Mouse (Mus musculus): ENCODE data around the gene Krt83. TPM values are rescaled to one million over a fixed set of nuclear protein-coding genes. Genes with fewer than 3 reads are reported as not detected.
A peak's percentile ranks its signal among the peaks of the same experiment; 100 is the strongest.

The Krt83 gene
- polyA plus RNA-seq, 1 experiment from 2014 or later, result not detected

GRCm38 (mm10) chr15:101508247-101508646 lies 16.9 kb upstream of the Krt83 start:
- ATAC-seq (replicated peaks; ENCODE audit: insufficient number of reproducible peaks, low FRiP score, low TSS enrichment, low read depth) (no peak), DNase-seq (ENCODE audit: low spot score) (peak; percentile 8)
- Histone ChIP-seq H3K36me3 (replicated peaks; ENCODE audit: control insufficient read depth, insufficient read depth, low read depth, low read length) (no peaks in the 10 kb centered on the region), H3K4me3 (ENCODE audit: low read depth, low read length) (no peak overlapping the region), H3K9ac (replicated peaks; ENCODE audit: low read length) (no peak overlapping the region), H3K4me1 (ENCODE audit: control insufficient read depth, insufficient read depth, low read length) (no peaks in the 10 kb centered on the region), H3K4me2 (ENCODE audit: low read depth, low read length) (no peak overlapping the region), H3K27ac (replicated peaks; ENCODE audit: low read depth, low read length) (no peak overlapping the region), H3K9me3 (replicated peaks; ENCODE audit: control insufficient read depth, low read length) (no peaks in the 10 kb centered on the region), H3K27me3 (ENCODE audit: control insufficient read depth, insufficient read depth, low read length) (no peaks in the 10 kb centered on the region)
- 77% methylated on average over 9 of the region's 9 CpGs for WGBS

GRCm38 (mm10) chr15:101506896-101507758 lies 15.8 kb upstream of the Krt83 start:
- 45% methylated on average over 14 of the region's 14 CpGs for whole genome bisulfite sequencing
- no peaks in the 10 kb centered on the region for H3K36me3 ChIP-seq (replicated peaks; ENCODE audit: control insufficient read depth, insufficient read depth, low read depth, low read length)
- no peak overlapping the region for H3K27ac ChIP-seq (replicated peaks; ENCODE audit: low read depth, low read length)
- H3K9ac ChIP-seq (replicated peaks; ENCODE audit: low read length), result no peak overlapping the region
- H3K4me1 ChIP-seq (ENCODE audit: control insufficient read depth, insufficient read depth, low read length), result no peaks in the 10 kb centered on the region
- H3K4me2 ChIP-seq (ENCODE audit: low read depth, low read length), result no peak overlapping the region
- no peaks in the 10 kb centered on the region for H3K9me3 ChIP-seq (replicated peaks; ENCODE audit: control insufficient read depth, low read length)
- no peak for ATAC-seq (replicated peaks; ENCODE audit: insufficient number of reproducible peaks, low FRiP score, low TSS enrichment, low read depth)
- no peak for DNase-seq (ENCODE audit: low spot score)
- no peak overlapping the region for H3K4me3 ChIP-seq (ENCODE audit: low read depth, low read length)
- H3K27me3 ChIP-seq (ENCODE audit: control insufficient read depth, insufficient read depth, low read length), result no peaks in the 10 kb centered on the region

GRCm38 (mm10) chr15:101497181-101497580 lies 5.9 kb upstream of the Krt83 start:
- no peak for ATAC-seq (replicated peaks; ENCODE audit: insufficient number of reproducible peaks, low FRiP score, low TSS enrichment, low read depth)
- Histone ChIP-seq H3K27me3 (ENCODE audit: control insufficient read depth, insufficient read depth, low read length) (no peaks in the 10 kb centered on the region), H3K27ac (replicated peaks; ENCODE audit: low read depth, low read length) (no peak overlapping the region), H3K4me3 (ENCODE audit: low read depth, low read length) (no peak overlapping the region), H3K36me3 (replicated peaks; ENCODE audit: control insufficient read depth, insufficient read depth, low read depth, low read length) (no peaks in the 10 kb centered on the region), H3K9ac (replicated peaks; ENCODE audit: low read length) (no peak overlapping the region), H3K4me1 (ENCODE audit: control insufficient read depth, insufficient read depth, low read length) (no peaks in the 10 kb centered on the region; the same call in 1 of the 2 replicates), H3K4me2 (ENCODE audit: low read depth, low read length) (no peak overlapping the region), H3K9me3 (replicated peaks; ENCODE audit: control insufficient read depth, low read length) (no peaks in the 10 kb centered on the region)
- peak; percentile 39 for DNase-seq (ENCODE audit: low spot score)
- 70% methylated on average over 2 of the region's 2 CpGs for whole genome bisulfite sequencing

- Histone ChIP-seq H3K4me1 (ENCODE audit: control insufficient read depth, insufficient read depth, low read length) (no peaks in the 10 kb centered on the region; the same call in 1 of the 2 replicates), H3K27ac (replicated peaks; ENCODE audit: low read depth, low read length) (no peak overlapping the region), H3K9me3 (replicated peaks; ENCODE audit: control insufficient read depth, low read length) (no peaks in the 10 kb centered on the region), H3K4me3 (ENCODE audit: low read depth, low read length) (no peak overlapping the region), H3K36me3 (replicated peaks; ENCODE audit: control insufficient read depth, insufficient read depth, low read depth, low read length) (no peaks in the 10 kb centered on the region), H3K27me3 (ENCODE audit: control insufficient read depth, insufficient read depth, low read length) (no peaks in the 10 kb centered on the region), H3K4me2 (ENCODE audit: low read depth, low read length) (no peak overlapping the region), H3K9ac (replicated peaks; ENCODE audit: low read length) (no peak overlapping the region)
- DNase-seq (ENCODE audit: low spot score) (no peak), ATAC-seq (replicated peaks; ENCODE audit: insufficient number of reproducible peaks, low FRiP score, low TSS enrichment, low read depth) (no peak)
- WGBS, result 83% methylated on average over 8 of the region's 8 CpGs
Observed at GRCm38 (mm10) chr15:101495266-101495665, 4.0 kb upstream of the Krt83 start.

- Histone ChIP-seq H3K27ac (replicated peaks; ENCODE audit: low read depth, low read length) (no peak overlapping the region), H3K27me3 (ENCODE audit: control insufficient read depth, insufficient read depth, low read length) (no peaks in the 10 kb centered on the region), H3K9ac (replicated peaks; ENCODE audit: low read length) (no peak overlapping the region), H3K9me3 (replicated peaks; ENCODE audit: control insufficient read depth, low read length) (no peaks in the 10 kb centered on the region), H3K4me2 (ENCODE audit: low read depth, low read length) (no peak overlapping the region), H3K36me3 (replicated peaks; ENCODE audit: control insufficient read depth, insufficient read depth, low read depth, low read length) (no peaks in the 10 kb centered on the region), H3K4me1 (ENCODE audit: control insufficient read depth, insufficient read depth, low read length) (no peaks in the 10 kb centered on the region; the same call in 1 of the 2 replicates), H3K4me3 (ENCODE audit: low read depth, low read length) (no peak overlapping the region)
- no peak for ATAC-seq (replicated peaks; ENCODE audit: insufficient number of reproducible peaks, low FRiP score, low TSS enrichment, low read depth)
- WGBS, result 29% methylated on average over 1 of the region's 1 CpGs
- DNase-seq (ENCODE audit: low spot score), result no peak
Observed at GRCm38 (mm10) chr15:101494203-101494602, 2.9 kb upstream of the Krt83 start.

GRCm38 (mm10) chr15:101493713-101494112 lies 2.4 kb upstream of the Krt83 start:
- no peak for DNase-seq (ENCODE audit: low spot score)

GRCm38 (mm10) chr15:101492718-101493117 lies 1.4 kb upstream of the Krt83 start:
- no peaks in the 10 kb centered on the region for H3K9me3 ChIP-seq (replicated peaks; ENCODE audit: control insufficient read depth, low read length)
- H3K4me1 ChIP-seq (ENCODE audit: control insufficient read depth, insufficient read depth, low read length), result no peaks in the 10 kb centered on the region; the same call in 1 of the 2 replicates
- ATAC-seq (replicated peaks; ENCODE audit: insufficient number of reproducible peaks, low FRiP score, low TSS enrichment, low read depth) (no peak), DNase-seq (ENCODE audit: low spot score) (no peak)
- H3K4me3 ChIP-seq (ENCODE audit: low read depth, low read length), result no peak overlapping the region
- 56% methylated on average over 8 of the region's 8 CpGs for WGBS
- H3K27me3 ChIP-seq (ENCODE audit: control insufficient read depth, insufficient read depth, low read length), result no peaks in the 10 kb centered on the region
- H3K4me2 ChIP-seq (ENCODE audit: low read depth, low read length), result no peak overlapping the region
- no peak overlapping the region for H3K9ac ChIP-seq (replicated peaks; ENCODE audit: low read length)
- no peak overlapping the region for H3K27ac ChIP-seq (replicated peaks; ENCODE audit: low read depth, low read length)
- H3K36me3 ChIP-seq (replicated peaks; ENCODE audit: control insufficient read depth, insufficient read depth, low read depth, low read length), result no peaks in the 10 kb centered on the region

More at GRCm38 (mm10) chr15:101493713-101494112, 2.4 kb upstream of the Krt83 start:
- H3K27ac ChIP-seq (replicated peaks; ENCODE audit: low read depth, low read length), result no peak overlapping the region
- H3K9me3 ChIP-seq (replicated peaks; ENCODE audit: control insufficient read depth, low read length), result no peaks in the 10 kb centered on the region
- H3K36me3 ChIP-seq (replicated peaks; ENCODE audit: control insufficient read depth, insufficient read depth, low read depth, low read length), result no peaks in the 10 kb centered on the region
- no peak overlapping the region for H3K4me2 ChIP-seq (ENCODE audit: low read depth, low read length)
- H3K27me3 ChIP-seq (ENCODE audit: control insufficient read depth, insufficient read depth, low read length), result no peaks in the 10 kb centered on the region
- H3K4me3 ChIP-seq (ENCODE audit: low read depth, low read length), result no peak overlapping the region
- no peaks in the 10 kb centered on the region; the same call in 1 of the 2 replicates for H3K4me1 ChIP-seq (ENCODE audit: control insufficient read depth, insufficient read depth, low read length)
- H3K9ac ChIP-seq (replicated peaks; ENCODE audit: low read length), result no peak overlapping the region
- no peak for ATAC-seq (replicated peaks; ENCODE audit: insufficient number of reproducible peaks, low FRiP score, low TSS enrichment, low read depth)
- 92% methylated on average over 6 of the region's 6 CpGs for WGBS

GRCm38 (mm10) chr15:101485911-101486635 lies 5.2 kb downstream of the Krt83 start:
- Histone ChIP-seq H3K27me3 (ENCODE audit: control insufficient read depth, insufficient read depth, low read length) (no peaks in the 10 kb centered on the region), H3K9ac (replicated peaks; ENCODE audit: low read length) (no peak overlapping the region), H3K9me3 (replicated peaks; ENCODE audit: control insufficient read depth, low read length) (no peaks in the 10 kb centered on the region), H3K36me3 (replicated peaks; ENCODE audit: control insufficient read depth, insufficient read depth, low read depth, low read length) (no peaks in the 10 kb centered on the region), H3K4me3 (ENCODE audit: low read depth, low read length) (no peak overlapping the region), H3K4me2 (ENCODE audit: low read depth, low read length) (no peak overlapping the region), H3K27ac (replicated peaks; ENCODE audit: low read depth, low read length) (no peak overlapping the region), H3K4me1 (ENCODE audit: control insufficient read depth, insufficient read depth, low read length) (no peaks in the 10 kb centered on the region)
- ATAC-seq (replicated peaks; ENCODE audit: insufficient number of reproducible peaks, low FRiP score, low TSS enrichment, low read depth) (no peak), DNase-seq (ENCODE audit: low spot score) (no peak)
- WGBS, result 82% methylated on average over 11 of the region's 11 CpGs

Data from embryonic facial prominence, embryonic 11.5 days (tissue).